Mouse (Mus musculus) hindbrain, embryonic 13.5 days (tissue): ENCODE results near the gene Epn2. TPM values are rescaled to one million over a fixed set of nuclear protein-coding genes. Genes with fewer than 3 reads are reported as not detected.

Experiments used
- ATAC-seq: fragments of 200-750 bp; cut with Nextera tagmentation; 2 replicates; pipeline ENCODE4 v1.8.0; 2017; ENCODE audit warnings: moderate TSS enrichment; ENCODE audit not compliant: low FRiP score
- H3K27ac ChIP-seq: fragments of 300-500 bp; sonication (generic); 2 replicates; pipeline ENCODE4 v1.5.1; 2015; ENCODE audit warnings: inconsistent platforms, mild to moderate bottlenecking, moderate library complexity
- H3K27me3 ChIP-seq: fragments of 300-500 bp; sonication (generic); 2 replicates; pipeline ENCODE4 v1.6.1; 2015; ENCODE audit warnings: mild to moderate bottlenecking, inconsistent platforms
- H3K36me3 ChIP-seq: fragments of 300-500 bp; sonication (generic); 2 replicates; pipeline ENCODE4 v1.6.1; 2015; ENCODE audit warnings: mild to moderate bottlenecking, inconsistent platforms
- H3K4me1 ChIP-seq: fragments of 300-500 bp; sonication (generic); replicated peaks from 2 replicates; pipeline ENCODE4 v1.6.1; 2015; ENCODE audit warnings: inconsistent platforms
- H3K4me2 ChIP-seq: fragments of 300-500 bp; sonication (generic); 2 replicates; pipeline ENCODE4 v1.6.1; 2015; ENCODE audit warnings: inconsistent platforms, mild to moderate bottlenecking, moderate library complexity
- H3K4me3 ChIP-seq: fragments of 300-500 bp; sonication (generic); 2 replicates; pipeline ENCODE4 v1.5.1; 2015; ENCODE audit warnings: mild to moderate bottlenecking, inconsistent platforms
- H3K9ac ChIP-seq: fragments of 300-500 bp; sonication (generic); 2 replicates; pipeline ENCODE4 v1.6.1; 2015; ENCODE audit warnings: mild to moderate bottlenecking, inconsistent platforms
- H3K9me3 ChIP-seq: fragments of 300-500 bp; sonication (generic); 2 replicates; pipeline ENCODE4 v1.6.1; 2016; ENCODE audit warnings: inconsistent platforms
- WGBS: fragments of 180-500 bp; shearing (Covaris S2); methylation state at CpG from one replicate; pipeline ENCODE4 v1.1.7; 2015; 5-methylcytosine and 5-hydroxymethylcytosine counted together
- polyA plus RNA-seq: library from polyadenylated mRNA; unstranded; fragments of >200 nt; fragmentation: Nextera tagmentation; extraction: Ambion mirVana; gene quantifications from 2 replicates; pipeline ENCODE4 v1.2.1, GENCODE M21; 2015

Epn2 gene
- polyA plus RNA-seq, 1 experiment from 2014 or later, result 48.1 TPM

DNA sequence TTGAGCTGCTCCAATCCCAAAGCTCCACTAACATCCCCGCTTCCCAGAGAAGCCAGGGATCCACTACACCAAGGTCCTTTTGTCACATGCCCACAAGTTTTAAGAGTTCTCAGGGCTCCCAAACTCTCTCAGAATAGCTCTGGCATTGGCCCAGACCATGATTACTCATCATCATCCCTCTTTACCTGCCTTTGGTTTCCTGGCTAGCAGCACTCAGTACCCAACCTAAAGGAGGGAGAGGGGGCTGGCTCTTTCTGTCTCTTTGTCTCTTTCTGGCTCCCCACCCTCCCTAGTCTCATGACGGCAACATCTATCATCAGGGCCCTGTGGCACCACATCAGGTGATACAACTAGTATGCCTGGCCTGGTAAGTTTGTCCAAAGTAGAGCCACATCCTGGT is 46.7 kb downstream of the Epn2 start:
- peaks cover 17% of the 10 kb centered on the region for H3K4me1 ChIP-seq
- H3K36me3 ChIP-seq, result peaks cover 22% of the 10 kb centered on the region; the same call in 1 of the 2 replicates
- WGBS, result 89% methylated on average over 2 of the region's 2 CpGs
- no peaks in the 10 kb centered on the region for H3K9me3 ChIP-seq
- H3K4me2 ChIP-seq, result no peak overlapping the region
- no peaks in the 10 kb centered on the region for H3K27me3 ChIP-seq
- no peak for ATAC-seq
- no peak overlapping the region for H3K4me3 ChIP-seq
- H3K27ac ChIP-seq, result no peak overlapping the region
- no peak overlapping the region for H3K9ac ChIP-seq

DNA sequence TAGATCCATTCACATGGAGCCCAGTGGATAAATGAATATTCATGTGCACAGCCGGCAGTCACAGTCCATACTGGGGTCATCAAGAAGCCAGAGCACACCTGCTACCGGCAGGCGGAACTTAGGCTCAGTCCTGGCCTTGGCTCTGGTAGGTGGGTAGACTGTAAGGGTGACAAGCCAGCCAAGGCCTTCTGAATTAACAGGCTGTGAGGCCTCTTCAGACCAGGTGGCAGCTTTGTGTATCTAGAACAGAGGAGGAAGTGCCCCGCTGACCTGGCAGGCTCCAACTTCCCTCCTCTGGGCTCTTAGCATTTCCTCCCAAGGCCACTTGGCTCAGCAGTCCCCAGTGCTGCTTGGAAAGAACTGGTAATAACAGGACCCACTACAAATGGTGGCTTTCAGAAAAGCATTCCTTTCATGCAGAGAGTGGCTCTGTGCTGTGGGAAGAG is 50.2 kb downstream of the Epn2 start:
- Histone ChIP-seq H3K9me3 (no peaks in the 10 kb centered on the region), H3K4me2 (no peak overlapping the region), H3K9ac (no peak overlapping the region), H3K4me1 (peaks cover 21% of the 10 kb centered on the region), H3K27ac (peak overlapping the region; percentile 36), H3K4me3 (no peak overlapping the region), H3K36me3 (peaks cover 25% of the 10 kb centered on the region), H3K27me3 (no peaks in the 10 kb centered on the region)
- peak; percentile 46; the same call in 1 of the 2 replicates for ATAC-seq
- WGBS, result 27% methylated on average over 4 of the region's 4 CpGs

DNA sequence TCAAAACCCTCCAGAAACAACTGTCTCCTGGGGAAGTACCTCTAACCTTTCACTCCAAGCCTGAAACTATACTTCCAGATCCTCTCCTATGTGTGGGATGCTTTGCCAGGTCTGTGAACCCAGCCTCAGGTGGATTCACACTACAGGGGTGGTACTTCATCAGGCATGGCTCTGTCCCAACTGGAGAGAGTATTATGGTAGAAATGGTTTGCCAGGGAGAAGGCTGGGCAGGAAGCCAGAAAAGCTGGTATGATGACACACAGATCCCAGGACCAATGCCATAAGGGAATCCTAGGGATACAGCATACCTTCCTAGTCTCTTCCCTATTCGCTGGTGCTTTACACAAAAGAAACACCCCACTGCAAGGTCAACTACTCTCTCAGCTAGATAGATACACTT is 52.6 kb downstream of the Epn2 start:
- no peak overlapping the region for H3K4me3 ChIP-seq
- no peak for ATAC-seq
- WGBS, result 92% methylated on average over 1 of the region's 1 CpGs

DNA sequence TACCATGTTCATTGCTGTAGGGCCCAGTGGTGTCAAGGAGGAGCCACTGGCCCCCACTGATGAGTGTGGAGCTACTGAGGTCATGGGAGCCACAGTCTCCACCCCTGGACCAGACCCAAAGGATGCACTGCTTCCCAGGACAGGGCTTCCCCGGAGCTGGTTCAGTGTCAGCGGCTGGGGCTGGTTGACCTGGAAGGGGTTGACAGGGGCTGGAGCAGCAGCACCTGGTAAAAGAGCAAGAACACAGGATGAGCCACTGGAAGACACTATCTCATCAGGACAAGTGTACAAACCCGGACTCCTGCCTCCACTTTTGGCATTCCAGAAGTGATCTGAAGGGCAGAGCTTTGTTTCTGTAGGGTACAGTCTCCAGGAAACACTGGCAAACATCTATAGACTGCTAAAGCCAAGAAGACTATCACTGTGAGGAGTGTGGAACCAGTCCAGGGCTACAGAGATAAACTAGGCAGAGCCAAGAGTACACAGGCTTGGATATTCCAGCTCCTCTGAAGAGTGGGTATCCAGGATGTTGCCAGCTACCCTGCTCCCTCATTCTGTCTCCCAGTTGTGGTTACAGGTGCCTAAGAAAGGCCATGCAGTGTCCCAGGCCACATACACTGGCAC is 59.9 kb downstream of the Epn2 start:
- Histone ChIP-seq H3K27ac (no peak overlapping the region), H3K9ac (no peak overlapping the region), H3K9me3 (no peaks in the 10 kb centered on the region), H3K36me3 (peaks cover 69% of the 10 kb centered on the region), H3K4me3 (no peak overlapping the region), H3K27me3 (no peaks in the 10 kb centered on the region), H3K4me1 (no peaks in the 10 kb centered on the region), H3K4me2 (no peak overlapping the region)
- 95% methylated on average over 3 of the region's 3 CpGs for WGBS
- ATAC-seq, result no peak

More for the DNA sequence above, 52.6 kb downstream of the Epn2 start:
- no peak overlapping the region for H3K4me2 ChIP-seq
- H3K27me3 ChIP-seq, result no peaks in the 10 kb centered on the region
- no peaks in the 10 kb centered on the region for H3K9me3 ChIP-seq
- no peak overlapping the region for H3K9ac ChIP-seq
- H3K27ac ChIP-seq, result no peak overlapping the region
- H3K36me3 ChIP-seq, result peaks cover 25% of the 10 kb centered on the region
- H3K4me1 ChIP-seq, result peaks cover 19% of the 10 kb centered on the region

DNA sequence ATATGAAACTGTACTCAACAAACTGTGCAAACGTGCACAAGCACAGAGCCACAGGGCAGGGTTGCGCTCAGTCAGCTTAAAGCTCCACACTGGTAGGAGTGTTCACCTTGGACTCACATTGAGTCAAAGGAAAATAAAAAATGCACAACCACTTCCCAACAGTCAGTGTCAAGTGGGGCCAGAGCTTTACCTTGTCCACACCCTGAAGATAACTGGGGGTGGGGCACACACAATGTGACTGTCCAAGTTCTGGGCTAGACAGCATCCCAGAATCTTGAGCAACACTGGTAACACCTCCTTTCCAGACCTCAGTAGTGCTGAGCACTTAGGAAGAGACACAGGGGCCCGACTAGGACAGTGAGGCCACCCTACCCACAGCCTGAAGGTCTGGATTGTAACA is 60.6 kb downstream of the Epn2 start:
- Histone ChIP-seq H3K4me3 (no peak overlapping the region), H3K27me3 (no peaks in the 10 kb centered on the region), H3K9ac (no peak overlapping the region), H3K9me3 (no peaks in the 10 kb centered on the region), H3K27ac (no peak overlapping the region), H3K36me3 (peaks cover 71% of the 10 kb centered on the region), H3K4me1 (no peaks in the 10 kb centered on the region), H3K4me2 (no peak overlapping the region)
- no peak for ATAC-seq
- 95% methylated on average over 3 of the region's 3 CpGs for WGBS

DNA sequence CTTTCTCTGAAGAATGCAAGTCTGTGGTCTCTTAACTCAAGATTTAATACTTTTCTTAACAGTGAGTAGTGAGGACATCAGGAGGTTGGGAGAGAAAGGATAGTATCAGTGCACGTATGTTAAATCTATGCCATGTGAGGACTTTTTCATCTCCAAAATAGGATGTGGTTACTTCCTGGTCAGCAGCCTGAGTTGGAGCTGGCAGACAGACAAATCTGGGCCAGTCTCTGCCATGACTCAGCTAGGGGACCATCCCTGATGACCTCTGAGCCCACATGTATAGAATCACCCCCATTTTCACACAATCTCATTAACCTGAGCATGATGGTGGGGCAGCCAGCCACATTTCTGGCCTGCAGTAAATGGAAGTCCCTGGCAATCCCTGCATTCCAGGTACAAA is 61.5 kb downstream of the Epn2 start:
- Histone ChIP-seq H3K27ac (no peak overlapping the region), H3K4me3 (no peak overlapping the region), H3K9ac (no peak overlapping the region), H3K27me3 (no peaks in the 10 kb centered on the region), H3K9me3 (no peaks in the 10 kb centered on the region), H3K36me3 (peaks cover 72% of the 10 kb centered on the region), H3K4me2 (no peak overlapping the region), H3K4me1 (no peaks in the 10 kb centered on the region)
- 93% methylated on average over 1 of the region's 1 CpGs for WGBS
- ATAC-seq, result no peak

DNA sequence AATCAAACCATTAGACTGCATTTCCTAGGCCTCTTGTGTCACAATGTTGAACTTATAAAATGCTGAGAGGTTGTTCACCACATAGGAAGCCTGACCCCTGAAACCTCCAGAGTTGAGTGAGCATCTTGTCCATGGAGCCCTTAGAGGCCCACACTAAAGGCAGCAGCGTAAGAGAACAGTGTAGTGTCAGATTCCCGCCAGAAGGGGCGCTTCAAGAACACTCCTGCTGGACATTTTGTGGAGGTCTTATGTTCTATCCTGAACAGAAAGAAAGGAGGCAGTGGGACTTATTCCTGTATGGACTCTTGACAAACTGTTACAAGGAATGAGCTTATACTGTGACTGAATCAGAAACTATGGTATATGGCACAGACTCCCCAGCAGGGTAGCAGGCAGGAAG is 64.5 kb downstream of the Epn2 start:
- 33% methylated on average over 3 of the region's 3 CpGs for WGBS
- ATAC-seq, result no peak
- Histone ChIP-seq H3K9ac (no peak overlapping the region), H3K4me2 (no peak overlapping the region), H3K4me1 (no peaks in the 10 kb centered on the region), H3K9me3 (no peaks in the 10 kb centered on the region), H3K27me3 (no peaks in the 10 kb centered on the region), H3K4me3 (no peak overlapping the region), H3K36me3 (peaks cover 69% of the 10 kb centered on the region), H3K27ac (no peak overlapping the region)

- Histone ChIP-seq H3K4me2 (peak within 1 kb of the TSS; percentile 67), H3K4me3 (peak within 1 kb of the TSS; percentile 67), H3K9ac (peak within 1 kb of the TSS; percentile 80), H3K27me3 (no peaks in the 10 kb centered on the region), H3K4me1 (peaks cover 26% of the 10 kb centered on the region), H3K36me3 (peaks cover 12% of the 10 kb centered on the region), H3K9me3 (no peaks in the 10 kb centered on the region), H3K27ac (peak within 1 kb of the TSS; percentile 93)
- under 1% methylated on average over 39 of the region's 39 CpGs for WGBS
- ATAC-seq, result peak; percentile 95
Measured at GRCm38 (mm10) chr11:61504713-61505257, 74.7 kb downstream of the Epn2 start, which contains the start of gene B9d1. Gene B9d1, plus strand, starts transcription at chr11:61505144.

GRCm38 (mm10) chr11:61503933-61504332 is 75.6 kb downstream of the Epn2 start:
- peak overlapping the region; percentile 93 for H3K27ac ChIP-seq
- WGBS, result 73% methylated on average over 8 of the region's 8 CpGs
- peaks cover 26% of the 10 kb centered on the region for H3K4me1 ChIP-seq
- peaks cover 4% of the 10 kb centered on the region; the same call in 1 of the 2 replicates for H3K36me3 ChIP-seq
- peak overlapping the region; percentile 67 for H3K4me2 ChIP-seq
- no peaks in the 10 kb centered on the region for H3K9me3 ChIP-seq
- peak overlapping the region; percentile 67; the same call in 1 of the 2 replicates for H3K4me3 ChIP-seq
- H3K27me3 ChIP-seq, result no peaks in the 10 kb centered on the region
- H3K9ac ChIP-seq, result peak overlapping the region; percentile 80
- no peak for ATAC-seq

DNA sequence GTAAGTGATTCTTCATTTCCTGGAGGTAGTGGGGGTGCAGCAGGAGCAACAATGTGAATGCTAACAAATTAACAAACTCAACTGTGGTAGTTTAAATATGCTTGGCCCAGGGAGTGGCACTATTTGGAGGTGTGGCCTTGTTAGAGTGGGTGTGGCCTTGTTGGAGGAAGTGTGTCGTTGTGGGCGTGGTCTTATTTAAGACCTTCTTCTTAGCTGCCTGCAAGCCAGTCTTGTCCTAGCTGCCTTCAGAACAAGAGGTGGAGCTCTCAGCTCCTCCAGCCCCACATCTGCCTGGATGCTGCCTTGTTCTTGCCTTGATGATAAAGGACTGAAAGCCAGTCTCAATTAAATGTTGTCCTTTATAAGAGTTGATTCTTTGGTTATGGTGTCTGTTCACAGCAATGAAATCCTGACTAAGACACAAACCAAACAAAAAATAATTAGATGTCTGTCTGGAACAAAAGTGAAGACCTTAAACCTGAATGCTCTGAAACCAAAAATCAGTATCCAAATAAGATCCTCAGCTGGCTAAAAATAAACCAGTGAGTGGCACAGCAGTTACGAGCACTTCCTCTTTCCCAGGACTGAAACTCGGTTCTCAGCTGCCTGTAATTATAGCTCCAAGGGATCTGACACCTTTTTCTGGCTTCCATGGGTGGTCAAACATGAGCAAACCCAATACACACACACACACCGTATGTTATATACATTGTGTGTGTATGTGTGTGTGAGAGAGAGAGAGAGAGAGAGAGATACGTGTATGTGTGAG is 80.6 kb downstream of the Epn2 start:
- WGBS, result 82% methylated on average over 6 of the region's 6 CpGs
- Histone ChIP-seq H3K27ac (no peak overlapping the region), H3K4me3 (no peak overlapping the region), H3K36me3 (no peaks in the 10 kb centered on the region), H3K4me1 (peaks cover 10% of the 10 kb centered on the region; the same call in 1 of the 2 replicates), H3K9me3 (no peaks in the 10 kb centered on the region), H3K4me2 (no peak overlapping the region), H3K9ac (no peak overlapping the region), H3K27me3 (no peaks in the 10 kb centered on the region)
- ATAC-seq, result no peak

- 88% methylated on average over 1 of the region's 1 CpGs for WGBS
- H3K4me3 ChIP-seq, result no peak overlapping the region
- peaks cover 15% of the 10 kb centered on the region for H3K4me1 ChIP-seq
- H3K4me2 ChIP-seq, result no peak overlapping the region
- no peak overlapping the region for H3K27ac ChIP-seq
- no peaks in the 10 kb centered on the region for H3K27me3 ChIP-seq
- H3K9ac ChIP-seq, result no peak overlapping the region
- no peaks in the 10 kb centered on the region for H3K9me3 ChIP-seq
- H3K36me3 ChIP-seq, result 0 out of 2 replicates have a peak, but pooled peaks cover 3% of the 10 kb centered on the region
- no peak for ATAC-seq
Measured at GRCm38 (mm10) chr11:61497490-61497889, 82.0 kb downstream of the Epn2 start.

- Histone ChIP-seq H3K36me3 (peaks cover 22% of the 10 kb centered on the region), H3K27ac (no peak overlapping the region), H3K27me3 (no peaks in the 10 kb centered on the region), H3K9me3 (no peaks in the 10 kb centered on the region), H3K4me2 (no peak overlapping the region), H3K4me3 (no peak overlapping the region), H3K9ac (no peak overlapping the region), H3K4me1 (peaks cover 33% of the 10 kb centered on the region)
- no peak for ATAC-seq
- WGBS, result 96% methylated on average over 2 of the region's 2 CpGs
Measured at GRCm38 (mm10) chr11:61495528-61495927, 84.0 kb downstream of the Epn2 start.
